Mouse (Mus musculus) liver, adult 2 months (tissue): ENCODE measurements around the gene Inafm2. TPM values are rescaled to one million over a fixed set of nuclear protein-coding genes. Genes with fewer than 3 reads are reported as not detected.

Experiments
- DNase-seq: peaks from one replicate; pipeline ENCODE4 v3.0.0-alpha.2; 2011; ENCODE audit warnings: low read depth, low spot score; ENCODE audit errors: extremely low read depth
- H3K27ac ChIP-seq: fragments of 200-500 bp; replicated peaks from 2 replicates; pipeline ENCODE4 v1.5.1; 2012; ENCODE audit warnings: low read depth, mild to moderate bottlenecking, control low read depth, inconsistent platforms, low read length; ENCODE audit not compliant: insufficient read depth
- H3K27me3 ChIP-seq: fragments of 200-500 bp; 2 replicates; pipeline ENCODE4 v1.6.1; 2012; ENCODE audit warnings: mild to moderate bottlenecking, moderate library complexity, low read length, inconsistent platforms; ENCODE audit not compliant: control insufficient read depth, insufficient read depth
- H3K36me3 ChIP-seq: fragments of 200-500 bp; 2 replicates; pipeline ENCODE4 v1.6.1; 2012; ENCODE audit warnings: low read length, inconsistent platforms; ENCODE audit not compliant: control insufficient read depth, insufficient read depth
- H3K4me1 ChIP-seq: fragments of 200-500 bp; 2 replicates; pipeline ENCODE4 v1.6.1; 2011; ENCODE audit warnings: low read length; ENCODE audit not compliant: control insufficient read depth, insufficient read depth
- H3K4me3 ChIP-seq: fragments of 200-500 bp; 2 replicates; pipeline ENCODE4 v1.5.1; 2011; ENCODE audit warnings: low read depth, mild to moderate bottlenecking, control low read depth, low read length, moderate library complexity; ENCODE audit not compliant: insufficient read depth
- H3K79me2 ChIP-seq: fragments of 200-500 bp; 2 replicates; pipeline ENCODE4 v1.6.1; 2012; ENCODE audit warnings: inconsistent platforms, mild to moderate bottlenecking, low read length, moderate library complexity; ENCODE audit not compliant: control insufficient read depth, insufficient read depth
- H3K9ac ChIP-seq: fragments of 200-500 bp; 2 replicates; pipeline ENCODE4 v1.6.1; 2012; ENCODE audit warnings: low read depth, mild to moderate bottlenecking, control low read depth, inconsistent platforms, low read length
- CTCF ChIP-seq: fragments of 200-500 bp; IDR thresholded peaks from 2 replicates; pipeline ENCODE4 v1.5.1; 2011; ENCODE audit warnings: low read depth, low read length, control low read depth
- POLR2A ChIP-seq: fragments of 200-500 bp; IDR thresholded peaks from 2 replicates; pipeline ENCODE4 v1.6.1; 2011; ENCODE audit warnings: low read length, control low read depth; ENCODE audit not compliant: insufficient read depth; ENCODE audit errors: extremely low read depth
- WGBS: fragments of 180-500 bp; shearing (Covaris S2); methylation state at CpG from one replicate; pipeline ENCODE4 v1.1.7; 2018; 5-methylcytosine and 5-hydroxymethylcytosine counted together
- polyA plus RNA-seq: library from polyadenylated mRNA; depleted of rRNA; stranded (reverse); fragments of >200 nt; gene quantifications from 2 replicates; pipeline ENCODE4 v1.2.3, GENCODE M21; 2012
- total RNA-seq: library from RNA; depleted of rRNA; stranded (reverse); fragments of >200 nt; gene quantifications from 2 replicates; pipeline ENCODE4 v1.2.3, GENCODE M21; 2014

The Inafm2 gene
- total and polyA plus RNA-seq, 2 experiments, result 4.4 to 4.7 TPM

DNA sequence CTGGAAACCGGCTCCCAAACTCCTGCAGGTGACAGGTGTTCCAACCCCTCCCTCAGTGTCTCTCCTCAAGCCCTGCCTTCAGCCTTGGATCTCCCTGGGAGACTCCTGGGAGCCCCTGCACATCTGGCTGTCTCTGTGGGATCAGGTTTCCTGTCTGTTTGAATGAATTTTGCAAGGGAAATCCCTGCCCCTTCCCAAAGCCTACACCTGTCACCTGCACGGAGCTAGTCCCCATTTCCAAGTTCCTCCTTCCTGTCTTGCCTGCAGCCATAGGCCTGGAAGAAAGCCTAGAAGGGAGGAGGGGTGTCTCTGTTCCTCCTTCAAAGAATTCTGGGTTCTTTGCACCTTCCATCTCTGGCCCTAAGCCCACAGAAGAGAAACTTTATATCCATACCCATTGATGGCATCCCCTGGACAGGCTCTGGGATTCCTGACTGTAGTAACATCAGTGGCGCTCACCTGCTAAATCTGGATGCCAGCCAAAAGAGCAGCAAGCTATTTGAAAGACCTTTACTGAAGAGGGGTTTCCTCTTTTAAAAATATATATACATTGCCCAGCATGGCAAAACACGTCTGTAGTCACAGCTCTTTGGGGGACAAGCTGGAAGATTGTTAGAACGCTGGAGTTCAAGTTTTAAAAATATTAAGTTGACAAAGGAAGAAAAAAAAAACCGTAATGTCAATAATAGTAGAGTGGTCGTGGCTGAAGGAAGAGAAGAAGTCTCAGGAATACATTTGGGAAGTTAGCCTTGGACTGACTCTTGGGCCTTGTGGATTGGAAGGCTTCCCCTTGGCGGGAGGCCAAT lies 15.5 kb upstream of the Inafm2 start:
- H3K27ac ChIP-seq, result no peak overlapping the region
- H3K9ac ChIP-seq, result no peak overlapping the region
- H3K27me3 ChIP-seq, result no peaks in the 10 kb centered on the region
- TF ChIP-seq POLR2A (no peak), CTCF (no peak)
- no peaks in the 10 kb centered on the region for H3K36me3 ChIP-seq
- H3K79me2 ChIP-seq, result no peaks in the 10 kb centered on the region
- H3K4me1 ChIP-seq, result no peaks in the 10 kb centered on the region
- 30% methylated on average over 8 of the region's 8 CpGs for WGBS
- H3K4me3 ChIP-seq, result no peak overlapping the region
- DNase-seq, result no peak

DNA sequence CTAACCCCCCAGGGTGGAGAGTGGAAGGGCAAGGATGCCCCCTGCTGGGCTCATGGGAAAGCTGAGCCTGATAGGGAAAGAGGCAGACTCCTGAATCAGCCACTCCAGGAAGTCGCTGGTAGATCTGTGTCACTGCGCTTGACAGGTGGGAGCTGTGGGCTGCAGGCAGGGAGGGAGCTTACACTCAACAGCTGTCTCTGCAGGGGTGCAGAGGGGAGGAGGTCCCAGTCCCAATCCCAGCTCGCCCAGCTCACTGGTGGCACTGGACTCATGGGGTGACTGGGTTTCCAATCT lies 15.0 kb upstream of the Inafm2 start:
- 20% methylated on average over 3 of the region's 3 CpGs for whole genome bisulfite sequencing
- Histone ChIP-seq H3K36me3 (no peaks in the 10 kb centered on the region), H3K9ac (no peak overlapping the region), H3K27ac (no peak overlapping the region), H3K4me1 (no peaks in the 10 kb centered on the region), H3K79me2 (no peaks in the 10 kb centered on the region), H3K27me3 (no peaks in the 10 kb centered on the region), H3K4me3 (no peak overlapping the region)
- TF ChIP-seq POLR2A, result no peak
- TF ChIP-seq CTCF, result peak; percentile 84
- no peak for DNase-seq

DNA sequence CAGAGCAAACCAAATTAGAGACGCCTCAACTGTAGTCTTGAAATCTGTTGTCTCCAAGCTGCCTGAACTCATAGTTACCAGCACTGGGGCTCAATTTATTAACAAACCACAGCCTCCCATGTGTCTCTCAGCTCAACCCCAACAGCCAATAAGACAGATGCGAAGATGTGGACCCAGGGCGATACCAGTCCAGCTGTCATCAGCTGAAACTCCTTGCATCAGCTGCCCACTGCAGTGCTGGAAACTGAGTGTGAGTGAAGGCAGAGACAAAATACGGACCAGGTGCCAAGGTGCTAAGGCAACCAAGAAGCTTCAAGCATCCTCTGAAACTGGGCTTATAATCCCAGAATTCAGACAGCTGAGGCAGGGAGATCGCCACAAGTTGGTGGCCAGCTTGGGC lies 13.6 kb upstream of the Inafm2 start:
- WGBS, result 80% methylated on average over 5 of the region's 5 CpGs
- Histone ChIP-seq H3K9ac (no peak overlapping the region), H3K36me3 (no peaks in the 10 kb centered on the region), H3K27me3 (no peaks in the 10 kb centered on the region), H3K4me3 (no peak overlapping the region), H3K27ac (no peak overlapping the region), H3K4me1 (no peaks in the 10 kb centered on the region), H3K79me2 (no peaks in the 10 kb centered on the region)
- TF ChIP-seq CTCF, result no peak
- TF ChIP-seq POLR2A, result no peak
- DNase-seq, result no peak

DNA sequence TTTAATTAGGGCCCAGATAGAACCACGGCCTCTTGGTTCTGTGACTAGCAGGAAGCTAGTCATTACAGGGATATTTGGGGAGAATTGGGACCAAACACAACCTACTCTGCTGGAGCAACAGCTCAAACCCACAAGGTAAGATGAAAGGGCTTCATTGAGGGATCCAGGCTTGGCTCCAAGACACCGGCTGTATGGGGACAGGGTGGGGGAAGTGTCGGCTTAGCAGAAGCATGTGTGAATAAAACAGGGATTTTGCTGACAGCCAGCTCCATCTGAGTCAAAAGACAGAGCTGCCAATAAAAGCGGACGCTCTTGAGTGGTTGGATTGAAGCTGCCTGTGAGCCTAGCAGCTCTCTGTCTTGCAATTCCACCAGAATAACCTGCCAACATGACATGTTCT lies 12.2 kb upstream of the Inafm2 start:
- no peak for DNase-seq
- Histone ChIP-seq H3K79me2 (no peaks in the 10 kb centered on the region), H3K36me3 (no peaks in the 10 kb centered on the region), H3K27ac (no peak overlapping the region), H3K4me3 (no peak overlapping the region), H3K27me3 (no peaks in the 10 kb centered on the region), H3K4me1 (no peaks in the 10 kb centered on the region), H3K9ac (no peak overlapping the region)
- WGBS, result 71% methylated on average over 5 of the region's 5 CpGs
- no peak for TF ChIP-seq CTCF
- TF ChIP-seq POLR2A, result no peak

DNA sequence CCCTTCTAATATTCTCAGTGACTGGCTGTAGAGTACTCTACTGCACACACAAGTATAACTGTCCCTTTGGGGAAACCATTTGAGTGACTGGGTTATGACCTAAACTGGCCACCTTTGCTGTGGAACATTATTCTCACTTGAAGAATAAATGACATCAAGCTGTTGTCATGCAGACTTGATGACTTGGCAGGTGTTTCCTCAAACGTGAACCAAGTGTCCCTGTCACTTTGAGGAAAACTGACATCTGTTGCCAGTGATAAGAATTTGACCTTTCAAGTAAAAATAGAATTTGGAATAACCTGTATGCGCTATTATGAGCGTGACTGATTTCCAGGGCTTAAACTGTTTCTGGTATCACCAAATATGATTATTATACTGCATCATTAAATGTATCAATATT lies 5.2 kb upstream of the Inafm2 start:
- 68% methylated on average over 3 of the region's 3 CpGs for WGBS

DNA sequence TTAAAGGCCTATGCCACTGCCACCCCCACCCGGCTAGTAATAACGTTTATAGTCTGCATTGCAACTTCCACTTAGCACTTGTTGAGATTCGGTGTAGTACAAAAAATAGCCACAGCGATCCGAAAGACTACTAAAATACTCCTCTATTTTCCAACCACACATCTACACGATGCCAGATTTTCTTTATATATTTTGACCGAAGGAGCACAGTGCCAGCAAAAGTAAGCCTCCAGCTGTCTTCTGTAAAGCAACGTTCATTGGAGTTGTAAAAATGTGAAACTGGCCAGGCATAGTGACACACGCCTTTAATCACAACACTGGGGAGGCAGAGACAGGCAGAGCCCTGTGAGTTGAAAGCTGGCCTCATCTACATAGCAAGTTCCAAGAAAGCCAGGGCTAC lies 4.4 kb upstream of the Inafm2 start:
- 74% methylated on average over 9 of the region's 9 CpGs for WGBS
- DNase-seq, result no peak
- Histone ChIP-seq H3K36me3 (no peaks in the 10 kb centered on the region), H3K4me1 (peaks cover 5% of the 10 kb centered on the region; the same call in 1 of the 2 replicates), H3K27ac (no peak overlapping the region), H3K4me3 (no peak overlapping the region), H3K27me3 (no peaks in the 10 kb centered on the region), H3K9ac (no peak overlapping the region), H3K79me2 (0 out of 2 replicates have a peak, but pooled peaks cover 4% of the 10 kb centered on the region)
- no peak for TF ChIP-seq CTCF
- TF ChIP-seq POLR2A, result no peak

More for the DNA sequence above, 5.2 kb upstream of the Inafm2 start:
- H3K27ac ChIP-seq, result no peak overlapping the region
- no peak overlapping the region for H3K4me3 ChIP-seq
- DNase-seq, result no peak
- no peaks in the 10 kb centered on the region for H3K79me2 ChIP-seq
- no peaks in the 10 kb centered on the region for H3K36me3 ChIP-seq
- H3K27me3 ChIP-seq, result no peaks in the 10 kb centered on the region
- H3K4me1 ChIP-seq, result peaks cover 5% of the 10 kb centered on the region; the same call in 1 of the 2 replicates
- TF ChIP-seq POLR2A (no peak), CTCF (no peak)
- H3K9ac ChIP-seq, result no peak overlapping the region
